36 mouse cellular contexts compared by ENCODE assay signal in genomic region chr2:103983146-103983545, GRCm38 (mm10). TPM values are rescaled to one million over a fixed set of nuclear protein-coding genes. Genes with fewer than 3 reads are reported as not detected.
"Had no signal": no experiment of that assay in that cellular context is flagged by ENCODE, and none has a peak within 500 bp of the region (broad histone marks: within the 10 kb centered on the region; RNA-seq: fewer than 3 reads in every experiment).

No protein-coding gene starts in this region.

- H3K27me3 ChIP-seq: liver, embryonic 15.5 days; megakaryocyte, embryonic 14.5 days; midbrain, embryonic 15.5 days; neural tube, embryonic 12.5 days; neural tube, embryonic 13.5 days had no signal

- DNase-seq: left cerebral cortex, postnatal 4 days; liver; liver, postnatal 0 days; lung, adult 18-20 months; lung, adult 2 months; lung, embryonic 14.5 days; lung, postnatal 10 days; lung, postnatal 14 days; lung, postnatal 36 days; lung, postnatal 4 days; midbrain, embryonic 14.5 days had no signal

- H3K4me1 ChIP-seq: limb, embryonic 13.5 days; limb, embryonic 15.5 days; lung, embryonic 15.5 days had no signal

- H3K27ac ChIP-seq: left cerebral cortex, adult 2 months; limb, embryonic 10.5 days; limb, embryonic 12.5 days; limb, embryonic 13.5 days; limb, embryonic 15.5 days; liver, embryonic 14.5 days; lung, embryonic 15.5 days; macrophage; midbrain, embryonic 10.5 days; midbrain, embryonic 12.5 days; midbrain, embryonic 13.5 days; midbrain, embryonic 15.5 days; neural tube, embryonic 12.5 days; neural tube, embryonic 13.5 days had no signal

- H3K4me3 ChIP-seq: left cerebral cortex, adult 2 months; limb, embryonic 10.5 days; limb, embryonic 12.5 days; limb, embryonic 13.5 days; limb, embryonic 15.5 days; liver, embryonic 15.5 days; lung, embryonic 15.5 days; megakaryocyte, embryonic 14.5 days; midbrain, embryonic 10.5 days; midbrain, embryonic 12.5 days; midbrain, embryonic 13.5 days; midbrain, embryonic 15.5 days; myocyte; neural tube, embryonic 12.5 days; neural tube, embryonic 13.5 days had no signal

- H3K9ac ChIP-seq: limb, embryonic 12.5 days; limb, embryonic 13.5 days; limb, embryonic 15.5 days; liver, embryonic 14.5 days; liver, embryonic 15.5 days; liver, postnatal 0 days; lung, embryonic 14.5 days; lung, embryonic 15.5 days; midbrain, embryonic 12.5 days; midbrain, embryonic 13.5 days; midbrain, embryonic 15.5 days; neural tube, embryonic 12.5 days; neural tube, embryonic 13.5 days had no signal

- H3K9me3 ChIP-seq: limb, embryonic 10.5 days; limb, embryonic 12.5 days; limb, embryonic 13.5 days; limb, embryonic 15.5 days; liver, embryonic 15.5 days; lung, embryonic 15.5 days; midbrain, embryonic 10.5 days; midbrain, embryonic 12.5 days; midbrain, embryonic 13.5 days; midbrain, embryonic 15.5 days; neural tube, embryonic 12.5 days; neural tube, embryonic 13.5 days had no signal

- H3K36me3 ChIP-seq: limb, embryonic 12.5 days; limb, embryonic 13.5 days; limb, embryonic 15.5 days; lung, embryonic 15.5 days; midbrain, embryonic 10.5 days; midbrain, embryonic 12.5 days; midbrain, embryonic 13.5 days; midbrain, embryonic 15.5 days; neural tube, embryonic 12.5 days had no signal

- ATAC-seq: liver, postnatal 0 days; lung, postnatal 0 days; midbrain, embryonic 13.5 days had no signal

- H3K4me2 ChIP-seq: limb, embryonic 12.5 days; limb, embryonic 13.5 days; limb, embryonic 15.5 days; liver, embryonic 11.5 days; liver, embryonic 15.5 days; lung, embryonic 14.5 days; lung, embryonic 15.5 days; midbrain, embryonic 12.5 days; midbrain, embryonic 13.5 days; midbrain, embryonic 15.5 days; neural tube, embryonic 12.5 days; neural tube, embryonic 13.5 days had no signal

RNA-seq across cellular contexts. Expression of gene 4931422A03Rik, which starts 45.0 kb away (rescaled TPM):
- total RNA-seq: left cerebral cortex, adult 2 months; left cerebral cortex, postnatal 10 days; left cerebral cortex, postnatal 14 days; left cerebral cortex, postnatal 25 days; left cerebral cortex, postnatal 36 days; left cerebral cortex, postnatal 4 days; liver, adult 2 months; monocyte, adult 5-6 weeks had no signal
- polyA plus RNA-seq: liver, adult 2 months; lung, adult 2 months; macrophage had no signal
